Mouse (Mus musculus): ENCODE measurements around the gene Hoxa10. TPM values are rescaled to one million over a fixed set of nuclear protein-coding genes. Genes with fewer than 3 reads are reported as not detected.

Hoxa10 gene
- polyA plus RNA-seq, 1 experiment from 2014 or later, result not detected

GRCm38 (mm10) chr6:52248638-52249414 lies 8.2 kb upstream of the Hoxa10 start:
- no peaks in the 10 kb centered on the region for H3K36me3 ChIP-seq
- H3K9me3 ChIP-seq, result no peaks in the 10 kb centered on the region
- H3K4me1 ChIP-seq, result no peaks in the 10 kb centered on the region
- H3K27me3 ChIP-seq, result peaks cover 97% of the 10 kb centered on the region
- no peak overlapping the region for H3K4me3 ChIP-seq
- no peak overlapping the region for H3K27ac ChIP-seq (replicated peaks)
- no peak overlapping the region for H3K4me2 ChIP-seq (replicated peaks)
- ATAC-seq (replicated peaks), result no peak
- H3K9ac ChIP-seq (replicated peaks), result no peak overlapping the region
- under 1% methylated on average over 27 of the region's 27 CpGs for WGBS

GRCm38 (mm10) chr6:52247766-52248637 lies 7.3 kb upstream of the Hoxa10 start:
- Histone ChIP-seq H3K9ac (replicated peaks) (no peak overlapping the region), H3K36me3 (no peaks in the 10 kb centered on the region), H3K9me3 (no peaks in the 10 kb centered on the region), H3K4me2 (replicated peaks) (no peak overlapping the region), H3K27me3 (peaks cover 97% of the 10 kb centered on the region), H3K4me1 (no peaks in the 10 kb centered on the region), H3K27ac (replicated peaks) (no peak overlapping the region), H3K4me3 (no peak overlapping the region)
- under 1% methylated on average over 23 of the region's 23 CpGs for WGBS
- ATAC-seq (replicated peaks), result no peak

- 3% methylated on average over 3 of the region's 3 CpGs for WGBS
- Histone ChIP-seq H3K4me3 (no peak overlapping the region), H3K9ac (replicated peaks) (no peak overlapping the region)
These were observed 6.3 kb upstream of the Hoxa10 start for GRCm38 (mm10) chr6:52246916-52247315.

GRCm38 (mm10) chr6:52246403-52246803 lies 5.7 kb upstream of the Hoxa10 start:
- under 1% methylated on average over 26 of the region's 26 CpGs for WGBS
- Histone ChIP-seq H3K4me3 (no peak overlapping the region), H3K27ac (replicated peaks) (no peak overlapping the region), H3K4me2 (replicated peaks) (no peak overlapping the region), H3K9me3 (no peaks in the 10 kb centered on the region), H3K27me3 (peaks cover 97% of the 10 kb centered on the region), H3K9ac (replicated peaks) (no peak overlapping the region), H3K36me3 (no peaks in the 10 kb centered on the region), H3K4me1 (no peaks in the 10 kb centered on the region)
- no peak for ATAC-seq (replicated peaks)

More at GRCm38 (mm10) chr6:52246916-52247315, 6.3 kb upstream of the Hoxa10 start:
- ATAC-seq (replicated peaks), result no peak
- no peaks in the 10 kb centered on the region for H3K36me3 ChIP-seq
- H3K27ac ChIP-seq (replicated peaks), result no peak overlapping the region
- H3K4me1 ChIP-seq, result no peaks in the 10 kb centered on the region
- no peak overlapping the region for H3K4me2 ChIP-seq (replicated peaks)
- peaks cover 97% of the 10 kb centered on the region for H3K27me3 ChIP-seq
- no peaks in the 10 kb centered on the region for H3K9me3 ChIP-seq

- no peak within 1 kb of the TSS for H3K4me3 ChIP-seq
- H3K9ac ChIP-seq (replicated peaks), result no peak within 1 kb of the TSS
- H3K27me3 ChIP-seq, result peaks cover 97% of the 10 kb centered on the region
- no peaks in the 10 kb centered on the region for H3K9me3 ChIP-seq
- WGBS, result 1% methylated on average over 20 of the region's 20 CpGs
- H3K4me1 ChIP-seq, result no peaks in the 10 kb centered on the region
- no peaks in the 10 kb centered on the region for H3K36me3 ChIP-seq
- no peak within 1 kb of the TSS for H3K27ac ChIP-seq (replicated peaks)
- H3K4me2 ChIP-seq (replicated peaks), result no peak within 1 kb of the TSS
- ATAC-seq (replicated peaks), result no peak
These were observed 5.1 kb upstream of the Hoxa10 start, which contains the start of gene Hoxa11 for GRCm38 (mm10) chr6:52245757-52246142. Gene Hoxa11 (minus strand): TSS chr6:52245810.

GRCm38 (mm10) chr6:52245040-52245756 lies 4.5 kb upstream of the Hoxa10 start:
- no peak overlapping the region for H3K27ac ChIP-seq (replicated peaks)
- peaks cover 99% of the 10 kb centered on the region for H3K27me3 ChIP-seq
- no peaks in the 10 kb centered on the region for H3K36me3 ChIP-seq
- WGBS, result under 1% methylated on average over 71 of the region's 71 CpGs
- no peak overlapping the region for H3K4me2 ChIP-seq (replicated peaks)
- no peak overlapping the region for H3K9ac ChIP-seq (replicated peaks)
- no peaks in the 10 kb centered on the region for H3K9me3 ChIP-seq
- ATAC-seq (replicated peaks), result no peak
- H3K4me3 ChIP-seq, result no peak overlapping the region
- 0 out of 2 replicates have a peak, but pooled peaks cover 1% of the 10 kb centered on the region for H3K4me1 ChIP-seq

- H3K9me3 ChIP-seq, result no peaks in the 10 kb centered on the region
- H3K4me1 ChIP-seq, result 0 out of 2 replicates have a peak, but pooled peaks cover 3% of the 10 kb centered on the region
- H3K27ac ChIP-seq (replicated peaks), result no peak overlapping the region
- no peaks in the 10 kb centered on the region for H3K36me3 ChIP-seq
- no peak for ATAC-seq (replicated peaks)
- H3K27me3 ChIP-seq, result peaks cover 99% of the 10 kb centered on the region
- no peak overlapping the region for H3K9ac ChIP-seq (replicated peaks)
- H3K4me2 ChIP-seq (replicated peaks), result no peak overlapping the region
- H3K4me3 ChIP-seq, result no peak overlapping the region
- WGBS, result 3% methylated on average over 23 of the region's 23 CpGs
These were observed 3.9 kb upstream of the Hoxa10 start for GRCm38 (mm10) chr6:52244471-52245039.

GRCm38 (mm10) chr6:52243681-52244121 lies 3.0 kb upstream of the Hoxa10 start:
- 0 out of 2 replicates have a peak, but pooled peaks cover 3% of the 10 kb centered on the region for H3K4me1 ChIP-seq
- under 1% methylated on average over 12 of the region's 12 CpGs for WGBS
- no peak for ATAC-seq (replicated peaks)
- H3K9me3 ChIP-seq, result no peaks in the 10 kb centered on the region
- no peak overlapping the region for H3K9ac ChIP-seq (replicated peaks)
- no peaks in the 10 kb centered on the region for H3K36me3 ChIP-seq
- no peak overlapping the region for H3K27ac ChIP-seq (replicated peaks)
- H3K4me3 ChIP-seq, result no peak overlapping the region
- no peak overlapping the region for H3K4me2 ChIP-seq (replicated peaks)
- H3K27me3 ChIP-seq, result peaks cover 98% of the 10 kb centered on the region

GRCm38 (mm10) chr6:52242801-52243332 lies 2.2 kb upstream of the Hoxa10 start:
- no peak for ATAC-seq (replicated peaks)
- Histone ChIP-seq H3K4me3 (no peak overlapping the region), H3K27me3 (peaks cover 98% of the 10 kb centered on the region), H3K36me3 (no peaks in the 10 kb centered on the region), H3K9me3 (no peaks in the 10 kb centered on the region), H3K4me2 (replicated peaks) (no peak overlapping the region), H3K27ac (replicated peaks) (no peak overlapping the region), H3K9ac (replicated peaks) (no peak overlapping the region), H3K4me1 (0 out of 2 replicates have a peak, but pooled peaks cover 3% of the 10 kb centered on the region)
- WGBS, result under 1% methylated on average over 4 of the region's 4 CpGs

- Histone ChIP-seq H3K9me3 (no peaks in the 10 kb centered on the region), H3K4me1 (0 out of 2 replicates have a peak, but pooled peaks cover 3% of the 10 kb centered on the region), H3K4me3 (no peak overlapping the region), H3K36me3 (no peaks in the 10 kb centered on the region), H3K27me3 (peaks cover 99% of the 10 kb centered on the region), H3K27ac (replicated peaks) (no peak overlapping the region), H3K4me2 (replicated peaks) (no peak overlapping the region), H3K9ac (replicated peaks) (no peak overlapping the region)
- WGBS, result 4% methylated on average over 9 of the region's 9 CpGs
- no peak for ATAC-seq (replicated peaks)
These were observed 457 bp upstream of the Hoxa10 start for GRCm38 (mm10) chr6:52241001-52241621.

Data from forebrain, embryonic 15.5 days (tissue).